Mouse (Mus musculus) C2C12 (cell line): ENCODE data around the gene Kif26a. TPM values are rescaled to one million over a fixed set of nuclear protein-coding genes. Genes with fewer than 3 reads are reported as not detected.
A peak's percentile ranks its signal among the peaks of the same experiment; 100 is the strongest.

Experiments
- H3K27me3 ChIP-seq: one replicate; pipeline ENCODE4 v1.6.1; 2011; ENCODE audit not compliant: control insufficient read depth, insufficient read depth, insufficient read length
- H3K36me3 ChIP-seq: one replicate; pipeline ENCODE4 v1.6.1; 2011; ENCODE audit not compliant: control insufficient read depth, insufficient read depth
- H3K4me3 ChIP-seq: one replicate; pipeline ENCODE4 v1.5.1; 2011; ENCODE audit warnings: mild to moderate bottlenecking, control low read depth; ENCODE audit not compliant: poor library complexity, insufficient read depth, severe bottlenecking
- H3K79me2 ChIP-seq: one replicate; pipeline ENCODE4 v1.6.1; 2011; ENCODE audit not compliant: control insufficient read depth, insufficient read depth
- H3K79me3 ChIP-seq: one replicate; pipeline ENCODE4 v1.6.1; 2011; ENCODE audit warnings: low read depth, control low read depth
- H3ac ChIP-seq: one replicate; pipeline ENCODE3; 2011; ENCODE audit warnings: low read depth; ENCODE audit not compliant: control insufficient read depth, insufficient read length
- CEBPB ChIP-seq: IDR thresholded peaks from one replicate; pipeline ENCODE4 v1.6.1; 2011; ENCODE audit warnings: low read depth, mild to moderate bottlenecking, control low read depth, moderate library complexity
- CTCF ChIP-seq: IDR thresholded peaks from one replicate; pipeline ENCODE4 v1.5.1; 2011; ENCODE audit not compliant: control insufficient read depth, insufficient read depth, insufficient read length
- FOSL1 ChIP-seq: IDR thresholded peaks from one replicate; pipeline ENCODE4 v1.8.0; 2011; ENCODE audit warnings: mild to moderate bottlenecking, low read length; ENCODE audit not compliant: poor library complexity, insufficient read depth, severe bottlenecking
- MAX ChIP-seq: IDR thresholded peaks from one replicate; pipeline ENCODE4 v1.6.1; 2011; ENCODE audit warnings: mild to moderate bottlenecking, control low read depth
- MYOD1 ChIP-seq: IDR thresholded peaks from one replicate; pipeline ENCODE4 v1.6.1; 2011; ENCODE audit warnings: low read depth; ENCODE audit not compliant: control insufficient read depth, insufficient read length
- MYOG ChIP-seq: IDR thresholded peaks from one replicate; pipeline ENCODE4 v1.6.1; 2011; ENCODE audit not compliant: control insufficient read depth, insufficient read length; ENCODE audit errors: extremely low read depth
- USF1 ChIP-seq: IDR thresholded peaks from one replicate; pipeline ENCODE4 v1.6.1; 2011; ENCODE audit warnings: low read depth, mild to moderate bottlenecking, control low read depth, moderate library complexity
- polyA plus RNA-seq: library from polyadenylated mRNA; unstranded; fragments of >200 nt; fragmentation: generic; extraction: Trizol; gene quantifications from one replicate; pipeline ENCODE4 v1.2.1, GENCODE M21; 2012; ENCODE audit warnings: missing spikeins

Kif26a gene
- polyA plus RNA-seq, 1 experiment, result not detected

- H3K27me3 ChIP-seq, result peaks cover 40% of the 10 kb centered on the region
Observed at GRCm38 (mm10) chr12:112140231-112140630, 5.8 kb upstream of the Kif26a start.

GRCm38 (mm10) chr12:112140745-112141144 is 5.3 kb upstream of the Kif26a start:
- Histone ChIP-seq H3K36me3 (no peaks in the 10 kb centered on the region), H3K79me3 (no peaks in the 10 kb centered on the region), H3K79me2 (no peaks in the 10 kb centered on the region), H3ac (no peak overlapping the region), H3K4me3 (no peak overlapping the region), H3K27me3 (peaks cover 35% of the 10 kb centered on the region)
- no peak for TF ChIP-seq MAX
- no peak for TF ChIP-seq USF1
- TF ChIP-seq FOSL1, result no peak
- no peak for TF ChIP-seq MYOG
- no peak for TF ChIP-seq MYOD1
- TF ChIP-seq CEBPB, result no peak
- TF ChIP-seq CTCF, result no peak

More at GRCm38 (mm10) chr12:112140231-112140630, 5.8 kb upstream of the Kif26a start:
- Histone ChIP-seq H3K36me3 (no peaks in the 10 kb centered on the region), H3ac (no peak overlapping the region), H3K79me2 (no peaks in the 10 kb centered on the region), H3K4me3 (no peak overlapping the region), H3K79me3 (no peaks in the 10 kb centered on the region)
- no peak for TF ChIP-seq FOSL1
- TF ChIP-seq CTCF, result peak; percentile 55

- TF ChIP-seq CTCF (no peak), MYOG (no peak), MYOD1 (no peak), FOSL1 (no peak), CEBPB (no peak), USF1 (no peak), MAX (no peak)
- no peaks in the 10 kb centered on the region for H3K36me3 ChIP-seq
- peaks cover 35% of the 10 kb centered on the region for H3K27me3 ChIP-seq
- no peak overlapping the region for H3ac ChIP-seq
- H3K4me3 ChIP-seq, result no peak overlapping the region
- no peaks in the 10 kb centered on the region for H3K79me2 ChIP-seq
- no peaks in the 10 kb centered on the region for H3K79me3 ChIP-seq
Observed at GRCm38 (mm10) chr12:112141300-112141699, 4.7 kb upstream of the Kif26a start.

- Histone ChIP-seq H3K79me3 (no peaks in the 10 kb centered on the region), H3K27me3 (peaks cover 46% of the 10 kb centered on the region), H3K79me2 (no peaks in the 10 kb centered on the region), H3ac (no peak overlapping the region), H3K36me3 (no peaks in the 10 kb centered on the region), H3K4me3 (no peak overlapping the region)
- TF ChIP-seq USF1 (no peak), FOSL1 (no peak), MAX (no peak), MYOD1 (no peak)
Observed at GRCm38 (mm10) chr12:112143116-112143832, 2.7 kb upstream of the Kif26a start.

GRCm38 (mm10) chr12:112143833-112144201 is 2.2 kb upstream of the Kif26a start:
- no peak for TF ChIP-seq MAX
- no peak for TF ChIP-seq USF1
- TF ChIP-seq CEBPB, result no peak
- no peak for TF ChIP-seq MYOG
- no peak for TF ChIP-seq FOSL1
- TF ChIP-seq MYOD1, result no peak
- no peak for TF ChIP-seq CTCF
- Histone ChIP-seq H3K79me2 (no peaks in the 10 kb centered on the region), H3K4me3 (no peak overlapping the region), H3ac (no peak overlapping the region), H3K27me3 (peaks cover 51% of the 10 kb centered on the region), H3K36me3 (no peaks in the 10 kb centered on the region), H3K79me3 (no peaks in the 10 kb centered on the region)

- TF ChIP-seq CTCF (no peak), FOSL1 (no peak), CEBPB (no peak), MYOG (no peak), MAX (no peak), USF1 (no peak), MYOD1 (no peak)
- H3K36me3 ChIP-seq, result no peaks in the 10 kb centered on the region
- H3K79me2 ChIP-seq, result no peaks in the 10 kb centered on the region
- H3K27me3 ChIP-seq, result peaks cover 58% of the 10 kb centered on the region
- no peak overlapping the region for H3ac ChIP-seq
- H3K4me3 ChIP-seq, result no peak overlapping the region
- no peaks in the 10 kb centered on the region for H3K79me3 ChIP-seq
Observed at GRCm38 (mm10) chr12:112144377-112145115, 1.5 kb upstream of the Kif26a start.
